Mouse (Mus musculus): ENCODE data around the gene Ncstn. TPM values are rescaled to one million over a fixed set of nuclear protein-coding genes. Genes with fewer than 3 reads are reported as not detected.

Gene Ncstn
- polyA plus RNA-seq, 1 experiment from 2014 or later, result 112 TPM

GRCm38 (mm10) chr1:172049131-172049782 is 33.3 kb downstream of the Ncstn start:
- ATAC-seq, result peak; percentile 13
- Histone ChIP-seq H3K9ac (replicated peaks; ENCODE audit: low read depth, low read length) (peak overlapping the region; percentile 50), H3K9me3 (ENCODE audit: control insufficient read depth, low read length) (no peaks in the 10 kb centered on the region), H3K27ac (ENCODE audit: low read length) (peak overlapping the region; percentile 91), H3K36me3 (ENCODE audit: control insufficient read depth, insufficient read depth) (no peaks in the 10 kb centered on the region), H3K27me3 (replicated peaks; ENCODE audit: control insufficient read depth, insufficient read depth, low read length) (no peaks in the 10 kb centered on the region), H3K4me2 (ENCODE audit: low read length) (peak overlapping the region; percentile 35), H3K4me3 (replicated peaks; ENCODE audit: low read length) (no peak overlapping the region), H3K4me1 (replicated peaks; ENCODE audit: control insufficient read depth, insufficient read depth, low read length) (peaks cover 34% of the 10 kb centered on the region)
- 17% methylated on average over 13 of the region's 13 CpGs for WGBS

- H3K27me3 ChIP-seq (replicated peaks; ENCODE audit: control insufficient read depth, insufficient read depth, low read length), result no peaks in the 10 kb centered on the region
Measured at GRCm38 (mm10) chr1:172048241-172048734, 34.3 kb downstream of the Ncstn start.

GRCm38 (mm10) chr1:172046938-172047337 is 35.7 kb downstream of the Ncstn start:
- ATAC-seq, result peak; percentile 59

More at GRCm38 (mm10) chr1:172048241-172048734, 34.3 kb downstream of the Ncstn start:
- Histone ChIP-seq H3K27ac (ENCODE audit: low read length) (peak overlapping the region; percentile 91), H3K4me1 (replicated peaks; ENCODE audit: control insufficient read depth, insufficient read depth, low read length) (peaks cover 24% of the 10 kb centered on the region), H3K36me3 (ENCODE audit: control insufficient read depth, insufficient read depth) (no peaks in the 10 kb centered on the region), H3K9ac (replicated peaks; ENCODE audit: low read depth, low read length) (peak overlapping the region; percentile 49), H3K4me2 (ENCODE audit: low read length) (peak overlapping the region; percentile 35), H3K4me3 (replicated peaks; ENCODE audit: low read length) (peak overlapping the region; percentile 13; the same call in 1 of the 2 replicates), H3K9me3 (ENCODE audit: control insufficient read depth, low read length) (no peaks in the 10 kb centered on the region)
- peak; percentile 85 for ATAC-seq
- WGBS, result 5% methylated on average over 6 of the region's 6 CpGs

GRCm38 (mm10) chr1:172046410-172046809 is 36.2 kb downstream of the Ncstn start:
- Histone ChIP-seq H3K27me3 (replicated peaks; ENCODE audit: control insufficient read depth, insufficient read depth, low read length) (no peaks in the 10 kb centered on the region), H3K4me2 (ENCODE audit: low read length) (no peak overlapping the region), H3K9me3 (ENCODE audit: control insufficient read depth, low read length) (no peaks in the 10 kb centered on the region), H3K27ac (ENCODE audit: low read length) (no peak overlapping the region), H3K4me3 (replicated peaks; ENCODE audit: low read length) (no peak overlapping the region), H3K4me1 (replicated peaks; ENCODE audit: control insufficient read depth, insufficient read depth, low read length) (peaks cover 20% of the 10 kb centered on the region), H3K36me3 (ENCODE audit: control insufficient read depth, insufficient read depth) (no peaks in the 10 kb centered on the region), H3K9ac (replicated peaks; ENCODE audit: low read depth, low read length) (no peak overlapping the region)
- ATAC-seq, result no peak
- WGBS, result 72% methylated on average over 8 of the region's 8 CpGs

More at GRCm38 (mm10) chr1:172046938-172047337, 35.7 kb downstream of the Ncstn start:
- Histone ChIP-seq H3K4me3 (replicated peaks; ENCODE audit: low read length) (no peak overlapping the region), H3K9me3 (ENCODE audit: control insufficient read depth, low read length) (no peaks in the 10 kb centered on the region), H3K36me3 (ENCODE audit: control insufficient read depth, insufficient read depth) (no peaks in the 10 kb centered on the region), H3K4me2 (ENCODE audit: low read length) (no peak overlapping the region), H3K27me3 (replicated peaks; ENCODE audit: control insufficient read depth, insufficient read depth, low read length) (no peaks in the 10 kb centered on the region), H3K4me1 (replicated peaks; ENCODE audit: control insufficient read depth, insufficient read depth, low read length) (peaks cover 20% of the 10 kb centered on the region), H3K27ac (ENCODE audit: low read length) (no peak overlapping the region), H3K9ac (replicated peaks; ENCODE audit: low read depth, low read length) (0 out of 2 replicates have a peak overlapping the region, but pooled peaks have one; percentile 30)
- 13% methylated on average over 5 of the region's 5 CpGs for WGBS

- Histone ChIP-seq H3K9me3 (ENCODE audit: control insufficient read depth, low read length) (no peaks in the 10 kb centered on the region), H3K36me3 (ENCODE audit: control insufficient read depth, insufficient read depth) (no peaks in the 10 kb centered on the region), H3K27me3 (replicated peaks; ENCODE audit: control insufficient read depth, insufficient read depth, low read length) (no peaks in the 10 kb centered on the region), H3K9ac (replicated peaks; ENCODE audit: low read depth, low read length) (no peak overlapping the region), H3K4me2 (ENCODE audit: low read length) (no peak overlapping the region), H3K27ac (ENCODE audit: low read length) (no peak overlapping the region), H3K4me3 (replicated peaks; ENCODE audit: low read length) (no peak overlapping the region), H3K4me1 (replicated peaks; ENCODE audit: control insufficient read depth, insufficient read depth, low read length) (peaks cover 24% of the 10 kb centered on the region)
- 100% methylated on average over 2 of the region's 2 CpGs for WGBS
- no peak for ATAC-seq
Measured at GRCm38 (mm10) chr1:172029914-172030313, 52.7 kb downstream of the Ncstn start.

GRCm38 (mm10) chr1:172028394-172029275 is 54.0 kb downstream of the Ncstn start, which contains the start of gene Vangl2:
Gene Vangl2 (minus strand): TSS chr1:172028444.
- Histone ChIP-seq H3K36me3 (ENCODE audit: control insufficient read depth, insufficient read depth) (no peaks in the 10 kb centered on the region), H3K9me3 (ENCODE audit: control insufficient read depth, low read length) (no peaks in the 10 kb centered on the region), H3K4me2 (ENCODE audit: low read length) (peak within 1 kb of the TSS; percentile 97), H3K4me1 (replicated peaks; ENCODE audit: control insufficient read depth, insufficient read depth, low read length) (peaks cover 37% of the 10 kb centered on the region), H3K4me3 (replicated peaks; ENCODE audit: low read length) (peak within 1 kb of the TSS; percentile 93), H3K9ac (replicated peaks; ENCODE audit: low read depth, low read length) (peak within 1 kb of the TSS; percentile 98), H3K27me3 (replicated peaks; ENCODE audit: control insufficient read depth, insufficient read depth, low read length) (no peaks in the 10 kb centered on the region), H3K27ac (ENCODE audit: low read length) (peak within 1 kb of the TSS; percentile 97)
- 14% methylated on average over 21 of the region's 21 CpGs for whole genome bisulfite sequencing
- ATAC-seq, result no peak

- Histone ChIP-seq H3K4me3 (replicated peaks; ENCODE audit: low read length) (peak overlapping the region; percentile 93), H3K4me1 (replicated peaks; ENCODE audit: control insufficient read depth, insufficient read depth, low read length) (peaks cover 41% of the 10 kb centered on the region), H3K4me2 (ENCODE audit: low read length) (peak overlapping the region; percentile 97), H3K9ac (replicated peaks; ENCODE audit: low read depth, low read length) (peak overlapping the region; percentile 98), H3K27me3 (replicated peaks; ENCODE audit: control insufficient read depth, insufficient read depth, low read length) (no peaks in the 10 kb centered on the region), H3K36me3 (ENCODE audit: control insufficient read depth, insufficient read depth) (no peaks in the 10 kb centered on the region), H3K27ac (ENCODE audit: low read length) (peak overlapping the region; percentile 97), H3K9me3 (ENCODE audit: control insufficient read depth, low read length) (no peaks in the 10 kb centered on the region)
- 1% methylated on average over 10 of the region's 10 CpGs for WGBS
- peak; percentile 41 for ATAC-seq
Measured at GRCm38 (mm10) chr1:172027809-172028102, 54.8 kb downstream of the Ncstn start.

GRCm38 (mm10) chr1:172027010-172027808 is 55.4 kb downstream of the Ncstn start:
- Histone ChIP-seq H3K4me2 (ENCODE audit: low read length) (peak overlapping the region; percentile 97), H3K36me3 (ENCODE audit: control insufficient read depth, insufficient read depth) (no peaks in the 10 kb centered on the region), H3K9ac (replicated peaks; ENCODE audit: low read depth, low read length) (peak overlapping the region; percentile 98), H3K4me1 (replicated peaks; ENCODE audit: control insufficient read depth, insufficient read depth, low read length) (peaks cover 47% of the 10 kb centered on the region), H3K27me3 (replicated peaks; ENCODE audit: control insufficient read depth, insufficient read depth, low read length) (no peaks in the 10 kb centered on the region), H3K9me3 (ENCODE audit: control insufficient read depth, low read length) (no peaks in the 10 kb centered on the region), H3K27ac (ENCODE audit: low read length) (peak overlapping the region; percentile 97), H3K4me3 (replicated peaks; ENCODE audit: low read length) (peak overlapping the region; percentile 93)
- under 1% methylated on average over 50 of the region's 54 CpGs for WGBS
- ATAC-seq, result peak; percentile 76
